Mouse (Mus musculus) kidney, embryonic 14.5 days (tissue): ENCODE measurements around the gene Birc5. TPM values are rescaled to one million over a fixed set of nuclear protein-coding genes. Genes with fewer than 3 reads are reported as not detected.
A peak's percentile ranks its signal among the peaks of the same experiment; 100 is the strongest.

Experiments
- ATAC-seq: fragments of 200-750 bp; cut with Nextera tagmentation; 2 replicates; pipeline ENCODE4 v1.8.0; 2017; ENCODE audit warnings: moderate number of reproducible peaks, mild to moderate bottlenecking, moderate TSS enrichment, moderate library complexity; ENCODE audit not compliant: low FRiP score, low TSS enrichment
- H3K27ac ChIP-seq: fragments of 300-500 bp; sonication (generic); 2 replicates; pipeline ENCODE4 v1.5.1; 2014; ENCODE audit warnings: low read depth, mild to moderate bottlenecking, low read length, moderate library complexity, mixed read lengths
- H3K27me3 ChIP-seq: fragments of 300-500 bp; sonication (generic); 2 replicates; pipeline ENCODE4 v1.6.1; 2014; ENCODE audit warnings: mild to moderate bottlenecking, low read length; ENCODE audit not compliant: control insufficient read depth, insufficient read depth
- H3K36me3 ChIP-seq: fragments of 300-500 bp; sonication (generic); 2 replicates; pipeline ENCODE4 v1.6.1; 2014; ENCODE audit warnings: low read length, mixed read lengths; ENCODE audit not compliant: control insufficient read depth, insufficient read depth
- H3K4me1 ChIP-seq: fragments of 300-500 bp; sonication (generic); 2 replicates; pipeline ENCODE4 v1.6.1; 2014; ENCODE audit warnings: low read length, mixed read lengths; ENCODE audit not compliant: control insufficient read depth, insufficient read depth
- H3K4me2 ChIP-seq: fragments of 300-500 bp; sonication (generic); replicated peaks from 2 replicates; pipeline ENCODE4 v1.6.1; 2014; ENCODE audit warnings: low read depth, mild to moderate bottlenecking, low read length
- H3K4me3 ChIP-seq: fragments of 300-500 bp; sonication (generic); 2 replicates; pipeline ENCODE4 v1.5.1; 2014; ENCODE audit warnings: mild to moderate bottlenecking, low read length
- H3K9ac ChIP-seq: fragments of 300-500 bp; sonication (generic); 2 replicates; pipeline ENCODE4 v1.6.1; 2014; ENCODE audit warnings: low read depth, mild to moderate bottlenecking, low read length, moderate library complexity
- H3K9me3 ChIP-seq: fragments of 300-500 bp; sonication (generic); 2 replicates; pipeline ENCODE4 v1.6.1; 2016; ENCODE audit warnings: low read length; ENCODE audit not compliant: control insufficient read depth
- WGBS: fragments of 180-500 bp; shearing (Covaris S2); extraction: QIAGEN DNeasy Blood & Tissue Kit; methylation state at CpG from one replicate; pipeline ENCODE4 v1.1.7; 2014; 5-methylcytosine and 5-hydroxymethylcytosine counted together
- polyA plus RNA-seq: library from polyadenylated mRNA; unstranded; fragments of >200 nt; fragmentation: Nextera tagmentation; extraction: Ambion mirVana; gene quantifications from 2 replicates; pipeline ENCODE4 v1.2.1, GENCODE M21; 2014

Gene Birc5
- polyA plus RNA-seq, 1 experiment from 2014 or later, result 350 TPM

GRCm38 (mm10) chr11:117844997-117845396 lies 4.1 kb upstream of the Birc5 start:
- H3K27me3 ChIP-seq, result no peaks in the 10 kb centered on the region
- no peaks in the 10 kb centered on the region for H3K9me3 ChIP-seq
- 61% methylated on average over 2 of the region's 2 CpGs for WGBS
- H3K9ac ChIP-seq, result no peak overlapping the region
- no peak overlapping the region for H3K4me2 ChIP-seq
- H3K4me1 ChIP-seq, result peaks cover 16% of the 10 kb centered on the region
- no peak for ATAC-seq
- H3K4me3 ChIP-seq, result no peak overlapping the region
- H3K36me3 ChIP-seq, result no peaks in the 10 kb centered on the region
- H3K27ac ChIP-seq, result no peak overlapping the region

- no peak overlapping the region for H3K9ac ChIP-seq
- no peak overlapping the region for H3K4me3 ChIP-seq
- no peaks in the 10 kb centered on the region for H3K27me3 ChIP-seq
- 76% methylated on average over 2 of the region's 2 CpGs for WGBS
- H3K27ac ChIP-seq, result no peak overlapping the region
- H3K4me2 ChIP-seq, result no peak overlapping the region
- H3K4me1 ChIP-seq, result peaks cover 22% of the 10 kb centered on the region
- H3K36me3 ChIP-seq, result no peaks in the 10 kb centered on the region
- H3K9me3 ChIP-seq, result no peaks in the 10 kb centered on the region
- no peak for ATAC-seq
Observed at GRCm38 (mm10) chr11:117845651-117846050, 3.4 kb upstream of the Birc5 start.

- WGBS, result 58% methylated on average over 5 of the region's 5 CpGs
Observed at GRCm38 (mm10) chr11:117846640-117847039, 2.4 kb upstream of the Birc5 start.

GRCm38 (mm10) chr11:117847593-117848215 lies 1.3 kb upstream of the Birc5 start:
- no peaks in the 10 kb centered on the region for H3K27me3 ChIP-seq
- H3K9me3 ChIP-seq, result no peaks in the 10 kb centered on the region
- peaks cover 9% of the 10 kb centered on the region for H3K36me3 ChIP-seq
- no peak for ATAC-seq
- peak overlapping the region; percentile 97 for H3K27ac ChIP-seq
- 71% methylated on average over 7 of the region's 7 CpGs for WGBS
- peak overlapping the region; percentile 78 for H3K9ac ChIP-seq
- peak overlapping the region; percentile 90 for H3K4me2 ChIP-seq
- peak overlapping the region; percentile 72; the same call in 1 of the 2 replicates for H3K4me3 ChIP-seq
- H3K4me1 ChIP-seq, result peaks cover 22% of the 10 kb centered on the region

More at GRCm38 (mm10) chr11:117846640-117847039, 2.4 kb upstream of the Birc5 start:
- no peaks in the 10 kb centered on the region for H3K9me3 ChIP-seq
- H3K4me3 ChIP-seq, result no peak overlapping the region
- peaks cover 22% of the 10 kb centered on the region for H3K4me1 ChIP-seq
- no peak overlapping the region for H3K27ac ChIP-seq
- H3K9ac ChIP-seq, result no peak overlapping the region
- H3K36me3 ChIP-seq, result 0 out of 2 replicates have a peak, but pooled peaks cover under 1% of the 10 kb centered on the region
- no peak overlapping the region for H3K4me2 ChIP-seq
- H3K27me3 ChIP-seq, result no peaks in the 10 kb centered on the region
- ATAC-seq, result no peak

GRCm38 (mm10) chr11:117848271-117848984 lies 623 bp upstream of the Birc5 start:
- Histone ChIP-seq H3K4me3 (peak overlapping the region; percentile 72), H3K36me3 (peaks cover 17% of the 10 kb centered on the region), H3K9ac (peak overlapping the region; percentile 78), H3K27me3 (no peaks in the 10 kb centered on the region), H3K4me1 (peaks cover 22% of the 10 kb centered on the region), H3K27ac (peak overlapping the region; percentile 97), H3K9me3 (no peaks in the 10 kb centered on the region), H3K4me2 (peak overlapping the region; percentile 90)
- ATAC-seq, result peak; percentile 82
- 4% methylated on average over 19 of the region's 19 CpGs for WGBS

GRCm38 (mm10) chr11:117852875-117853274 lies 3.8 kb downstream of the Birc5 start:
- Histone ChIP-seq H3K4me3 (no peak overlapping the region), H3K4me1 (peaks cover 16% of the 10 kb centered on the region), H3K27ac (no peak overlapping the region), H3K9me3 (0 out of 2 replicates have a peak, but pooled peaks cover 2% of the 10 kb centered on the region), H3K36me3 (peaks cover 56% of the 10 kb centered on the region), H3K27me3 (no peaks in the 10 kb centered on the region), H3K9ac (no peak overlapping the region), H3K4me2 (no peak overlapping the region)
- ATAC-seq, result no peak
- WGBS, result 83% methylated on average over 3 of the region's 3 CpGs

- Histone ChIP-seq H3K27ac (no peak overlapping the region), H3K36me3 (peaks cover 56% of the 10 kb centered on the region), H3K9ac (no peak overlapping the region), H3K4me2 (no peak overlapping the region), H3K27me3 (no peaks in the 10 kb centered on the region), H3K4me3 (no peak overlapping the region), H3K9me3 (0 out of 2 replicates have a peak, but pooled peaks cover 2% of the 10 kb centered on the region), H3K4me1 (peaks cover 10% of the 10 kb centered on the region)
- 92% methylated on average over 9 of the region's 9 CpGs for WGBS
- no peak for ATAC-seq
Observed at GRCm38 (mm10) chr11:117854241-117854640, 5.2 kb downstream of the Birc5 start.

- peaks cover 7% of the 10 kb centered on the region for H3K4me1 ChIP-seq
- H3K4me3 ChIP-seq, result no peak overlapping the region
- no peak overlapping the region for H3K4me2 ChIP-seq
- no peak overlapping the region for H3K9ac ChIP-seq
- 81% methylated on average over 5 of the region's 5 CpGs for WGBS
- no peak for ATAC-seq
- H3K36me3 ChIP-seq, result peaks cover 56% of the 10 kb centered on the region
- peaks cover 7% of the 10 kb centered on the region; the same call in 1 of the 2 replicates for H3K27me3 ChIP-seq
- H3K27ac ChIP-seq, result no peak overlapping the region
- H3K9me3 ChIP-seq, result 0 out of 2 replicates have a peak, but pooled peaks cover 2% of the 10 kb centered on the region
Observed at GRCm38 (mm10) chr11:117855360-117855759, 6.3 kb downstream of the Birc5 start.

GRCm38 (mm10) chr11:117855975-117856374 lies 6.9 kb downstream of the Birc5 start:
- H3K9me3 ChIP-seq, result 0 out of 2 replicates have a peak, but pooled peaks cover 2% of the 10 kb centered on the region

More at GRCm38 (mm10) chr11:117855975-117856374, 6.9 kb downstream of the Birc5 start:
- H3K27me3 ChIP-seq, result peaks cover 13% of the 10 kb centered on the region
- no peak for ATAC-seq
- WGBS, result 56% methylated on average over 1 of the region's 1 CpGs
- H3K36me3 ChIP-seq, result peaks cover 56% of the 10 kb centered on the region
- no peak overlapping the region for H3K27ac ChIP-seq
- no peak overlapping the region for H3K9ac ChIP-seq
- no peak overlapping the region for H3K4me2 ChIP-seq
- 0 out of 2 replicates have a peak, but pooled peaks cover 8% of the 10 kb centered on the region for H3K4me1 ChIP-seq
- H3K4me3 ChIP-seq, result no peak overlapping the region
